Mouse (Mus musculus) cerebellum, adult 2 months (tissue): ENCODE measurements around the gene Dis3. TPM values are rescaled to one million over a fixed set of nuclear protein-coding genes. Genes with fewer than 3 reads are reported as not detected.
"Not testable (repeated sequence)": the region's sequence is repeated elsewhere in the genome, so short reads cannot be mapped to it uniquely, and the experiment has no call there.

Source experiments
- DNase-seq, 2 experiments: peaks; one replicate each; pipeline ENCODE4 v3.0.0; 2021
- H3K27ac ChIP-seq: fragments of 200-500 bp; 2 replicates; pipeline ENCODE4 v1.5.1; 2012; ENCODE audit warnings: low read length, control low read depth, inconsistent platforms; ENCODE audit not compliant: insufficient read depth
- H3K27me3 ChIP-seq: fragments of 200-500 bp; 2 replicates; pipeline ENCODE4 v1.6.1; 2012; ENCODE audit warnings: inconsistent platforms, mild to moderate bottlenecking, low read length, moderate library complexity; ENCODE audit not compliant: control insufficient read depth, insufficient read depth
- H3K4me1 ChIP-seq: fragments of 200-500 bp; 2 replicates; pipeline ENCODE4 v1.6.1; 2011; ENCODE audit warnings: low read length; ENCODE audit not compliant: control insufficient read depth, insufficient read depth
- H3K4me3 ChIP-seq: fragments of 200-500 bp; replicated peaks from 2 replicates; pipeline ENCODE3; 2011; ENCODE audit warnings: mild to moderate bottlenecking, low read depth, low read length, control low read depth; ENCODE audit not compliant: insufficient read depth
- CTCF ChIP-seq: fragments of 200-500 bp; IDR thresholded peaks from 2 replicates; pipeline ENCODE4 v1.5.1; 2011; ENCODE audit warnings: low read depth, mild to moderate bottlenecking, control low read depth, low read length, moderate library complexity, borderline replicate concordance; ENCODE audit not compliant: insufficient read depth
- POLR2A ChIP-seq: fragments of 200-500 bp; IDR thresholded peaks from 2 replicates; pipeline ENCODE4 v1.6.1; 2011; ENCODE audit warnings: low read length, control low read depth, borderline replicate concordance; ENCODE audit not compliant: insufficient read depth
- WGBS: fragments of 180-500 bp; shearing (Covaris S2); methylation state at CpG from one replicate; pipeline ENCODE4 v1.1.7; 2018; 5-methylcytosine and 5-hydroxymethylcytosine counted together
- polyA plus RNA-seq: library from polyadenylated mRNA; depleted of rRNA; stranded (reverse); fragments of >200 nt; gene quantifications from 2 replicates; pipeline ENCODE4 v1.2.3, GENCODE M21; 2012

Dis3 gene
- polyA plus RNA-seq, 1 experiment, result 12.8 TPM

DNA sequence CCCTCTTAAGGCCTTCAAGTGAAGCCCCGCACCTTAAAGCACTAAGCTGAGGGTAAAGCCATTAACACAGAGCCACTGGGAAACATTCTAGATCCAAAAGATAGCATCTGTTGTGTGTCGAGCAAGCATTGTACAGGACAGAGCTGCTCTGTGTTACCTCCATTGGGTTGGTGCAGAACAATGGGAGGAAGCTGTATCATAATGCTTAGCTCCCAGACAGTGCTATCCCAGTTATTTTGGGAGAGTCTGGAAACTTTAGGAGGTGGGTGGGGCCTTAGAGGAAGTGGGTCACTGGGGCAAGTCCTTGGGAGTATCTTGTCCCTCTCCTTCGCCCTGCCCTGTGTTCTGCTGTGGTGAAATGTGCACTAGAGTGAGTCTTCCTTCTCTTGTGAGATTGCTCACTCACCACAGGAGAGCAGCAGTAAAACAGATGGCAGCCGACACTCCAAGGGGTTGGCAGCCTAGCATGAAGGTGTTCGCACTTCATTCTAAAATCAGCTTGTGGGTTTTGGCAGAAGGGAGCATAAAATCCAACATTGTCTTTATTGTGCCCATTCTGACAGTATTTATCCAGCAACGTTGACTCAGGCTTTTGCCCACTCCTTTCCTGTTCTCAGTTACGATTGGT, 40.5 kb downstream of the Dis3 start:
- Histone ChIP-seq H3K4me3 (no peak overlapping the region), H3K27me3 (no peaks in the 10 kb centered on the region), H3K4me1 (peaks cover 7% of the 10 kb centered on the region), H3K27ac (no peak overlapping the region)
- 25% methylated on average over 7 of the region's 7 CpGs for WGBS
- TF ChIP-seq POLR2A (no peak), CTCF (no peak)
- DNase-seq, result peak; percentile 57 to 73

DNA sequence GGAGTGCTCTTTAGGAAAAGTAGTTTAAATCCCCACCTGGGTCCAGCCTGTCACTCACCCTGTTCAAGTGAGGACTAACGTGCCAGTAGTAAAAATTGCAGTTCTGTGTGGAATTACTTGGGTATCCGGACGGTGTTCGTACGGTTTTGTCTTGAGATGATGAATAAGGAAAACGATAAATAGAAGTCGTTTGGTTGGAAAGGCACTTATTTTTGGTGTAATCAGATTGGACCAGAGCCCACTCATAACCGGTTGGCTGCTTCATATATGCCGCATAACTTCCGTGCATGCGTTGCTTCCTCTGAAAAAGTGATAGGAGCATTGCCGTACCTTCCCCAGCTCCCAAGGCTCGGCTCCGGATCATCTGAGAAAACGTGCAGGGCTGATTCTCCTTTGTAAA, 52.8 kb downstream of the Dis3 start:
- peaks cover 8% of the 10 kb centered on the region for H3K4me1 ChIP-seq
- H3K4me3 ChIP-seq, result peak overlapping the region; percentile 99
- DNase-seq, result no peak
- no peaks in the 10 kb centered on the region for H3K27me3 ChIP-seq
- WGBS, result under 1% methylated on average over 15 of the region's 15 CpGs
- no peak overlapping the region for H3K27ac ChIP-seq
- no peak for TF ChIP-seq POLR2A
- TF ChIP-seq CTCF, result no peak

DNA sequence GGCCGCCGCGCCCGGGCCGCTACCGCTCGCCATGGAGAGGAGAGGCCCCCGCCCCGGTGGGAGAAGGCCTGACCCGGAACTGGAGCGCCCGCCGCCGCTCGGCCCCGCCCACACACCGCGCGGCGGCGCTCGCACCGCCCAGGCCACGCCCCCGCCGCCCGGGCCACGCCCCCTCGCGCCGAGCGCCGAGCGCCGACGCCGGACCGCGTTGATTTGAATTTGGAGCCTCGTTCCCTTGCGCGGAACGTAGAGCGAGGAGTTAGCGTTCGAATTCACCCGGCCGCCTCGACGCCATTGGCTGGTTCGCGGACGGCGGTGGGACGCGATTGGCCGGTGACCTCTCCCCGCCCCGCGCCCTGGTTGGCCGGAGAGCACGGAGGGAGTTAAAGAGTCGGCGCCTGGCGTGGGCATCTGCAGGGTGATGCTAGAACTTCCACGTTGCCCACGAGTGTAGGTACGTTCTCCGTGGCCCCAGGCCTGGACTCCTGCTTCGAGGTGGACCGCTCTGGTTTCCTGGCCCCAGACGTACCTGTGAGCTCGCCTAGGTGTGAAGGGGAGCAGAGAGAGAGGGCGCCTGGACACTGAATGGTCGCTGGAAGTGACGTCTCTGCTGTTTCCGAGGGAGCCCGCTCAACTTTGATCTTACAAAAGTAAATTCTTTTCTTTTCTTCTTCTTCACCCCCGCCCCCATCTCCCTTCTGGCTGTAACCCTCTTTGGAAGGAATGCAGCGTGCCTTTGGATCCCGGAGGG, 53.4 kb downstream of the Dis3 start, which contains the start of the genes Mzt1 and Bora:
Gene Mzt1, minus strand, starts transcription at position 104 of the 751 bp plus-strand sequence.
Gene Bora, plus strand, starts transcription at position 192 of the 751 bp plus-strand sequence.
- TF ChIP-seq POLR2A (0 out of 2 replicates have a peak, but pooled peaks have one; percentile 29), CTCF (no peak)
- peak; percentile 94 for DNase-seq
- under 1% methylated on average over 80 of the region's 81 CpGs for WGBS
- peaks cover 8% of the 10 kb centered on the region for H3K4me1 ChIP-seq
- no peaks in the 10 kb centered on the region for H3K27me3 ChIP-seq
- peak within 1 kb of the TSS; percentile 45 for H3K27ac ChIP-seq
- H3K4me3 ChIP-seq, result peak within 1 kb of the TSS; percentile 99

DNA sequence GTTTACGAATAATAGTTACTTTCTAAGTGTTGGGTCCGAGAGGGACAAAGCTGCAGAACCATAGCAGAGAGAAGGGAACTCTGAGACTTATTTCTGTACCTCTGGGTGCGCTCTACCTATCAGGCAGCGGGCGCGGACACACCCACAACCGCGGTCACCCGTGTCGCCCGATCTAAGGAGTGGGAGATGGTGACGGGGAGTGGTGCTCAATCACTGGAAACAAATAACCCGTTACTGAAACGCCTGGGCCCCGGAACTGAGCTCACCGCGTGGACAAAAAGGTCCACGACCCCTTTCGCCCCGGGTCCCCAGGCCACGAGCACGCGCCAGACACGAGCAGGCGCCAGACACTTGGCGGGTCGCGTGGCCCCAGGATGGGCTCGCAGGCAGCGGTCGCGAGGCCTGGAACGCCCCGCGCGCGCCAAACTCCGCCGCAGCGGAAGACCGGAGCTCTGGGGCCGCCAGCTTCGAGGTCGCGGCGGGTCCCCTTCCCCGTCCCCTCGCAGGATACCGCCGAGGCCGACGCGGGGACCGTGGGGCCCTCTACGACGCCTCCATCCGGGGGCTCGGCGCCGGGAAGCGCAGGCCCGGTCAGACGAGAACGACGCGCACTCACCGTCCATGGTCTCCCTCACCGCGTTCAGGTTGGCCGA, 54.1 kb downstream of the Dis3 start:
- Histone ChIP-seq H3K27me3 (no peaks in the 10 kb centered on the region), H3K27ac (peak overlapping the region; percentile 45), H3K4me1 (peaks cover 8% of the 10 kb centered on the region), H3K4me3 (peak overlapping the region; percentile 80)
- no peak for DNase-seq
- WGBS, result under 1% methylated on average over 70 of the region's 70 CpGs
- TF ChIP-seq CTCF (no peak), POLR2A (no peak; the same call in 1 of the 2 replicates)

DNA sequence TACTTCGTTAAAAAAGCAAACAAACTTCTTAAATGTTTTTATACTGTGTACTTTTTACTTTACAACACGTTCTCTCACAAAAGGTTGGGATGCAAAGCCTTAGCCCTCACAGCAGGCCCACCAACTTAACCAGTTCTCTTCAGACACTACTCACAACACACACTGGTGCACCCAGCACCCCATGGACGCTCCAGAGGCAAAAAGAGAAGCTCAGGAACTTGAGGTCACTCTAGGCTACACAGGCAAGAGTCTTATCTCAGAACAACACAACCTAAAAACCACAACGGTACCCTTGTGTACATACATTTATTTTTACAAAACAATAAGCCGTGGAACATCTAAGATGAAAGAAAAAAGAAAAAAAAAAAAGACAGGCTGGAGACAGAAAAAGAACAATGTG, 54.9 kb downstream of the Dis3 start:
- WGBS, result 10% methylated on average over 5 of the region's 5 CpGs
- Histone ChIP-seq H3K4me3 (peak overlapping the region; percentile 2), H3K27ac (no peak overlapping the region), H3K27me3 (no peaks in the 10 kb centered on the region), H3K4me1 (peaks cover 8% of the 10 kb centered on the region)
- DNase-seq, result no peak
- TF ChIP-seq CTCF, result no peak
- TF ChIP-seq POLR2A, result no peak

DNA sequence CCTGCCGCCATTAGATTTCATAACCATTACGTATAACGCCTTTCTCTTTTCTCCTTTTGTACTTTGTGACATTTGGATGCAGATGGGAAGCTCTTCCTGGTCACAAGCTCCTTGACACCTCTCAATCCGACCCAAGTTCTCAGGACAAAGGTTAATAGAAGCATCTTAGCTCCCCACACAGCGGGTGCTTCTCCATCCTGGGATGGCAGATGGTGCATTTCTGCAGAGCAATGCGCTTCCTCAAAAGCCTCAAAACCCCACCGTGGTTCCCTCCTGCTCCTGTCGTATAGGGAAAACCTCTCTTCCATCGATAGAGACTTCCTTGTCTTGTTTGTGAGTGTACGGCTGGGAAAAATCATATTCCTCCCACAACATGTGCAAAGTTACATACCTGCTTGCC, 55.5 kb downstream of the Dis3 start:
- no peak overlapping the region for H3K27ac ChIP-seq
- peaks cover 8% of the 10 kb centered on the region for H3K4me1 ChIP-seq
- DNase-seq, result peak in 1 of 2 experiments; percentile 30
- 13% methylated on average over 10 of the region's 10 CpGs for WGBS
- H3K27me3 ChIP-seq, result no peaks in the 10 kb centered on the region
- H3K4me3 ChIP-seq, result peak overlapping the region; percentile 10
- no peak for TF ChIP-seq POLR2A
- no peak for TF ChIP-seq CTCF

DNA sequence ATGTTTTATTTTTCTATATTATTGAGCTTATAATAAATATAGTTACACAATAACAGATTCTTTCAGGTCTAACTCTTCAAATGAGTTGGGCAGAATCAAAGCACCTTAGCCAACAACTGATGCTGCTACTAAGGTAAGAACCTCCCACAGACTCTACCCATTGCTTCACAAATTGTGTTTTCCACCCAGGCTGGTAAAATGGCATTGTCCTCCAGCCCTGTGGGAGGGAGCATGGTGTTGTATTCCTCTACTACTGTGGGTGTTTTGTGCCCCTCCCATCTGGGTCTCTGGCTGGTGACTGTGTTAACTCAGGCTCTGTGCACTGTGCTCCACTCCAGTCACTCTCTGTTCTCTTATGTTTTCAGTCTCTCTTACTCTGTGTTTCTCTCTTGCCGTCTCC, 56.1 kb downstream of the Dis3 start:
- Histone ChIP-seq H3K27ac (no peak overlapping the region), H3K4me1 (peaks cover 8% of the 10 kb centered on the region), H3K4me3 (no peak overlapping the region), H3K27me3 (no peaks in the 10 kb centered on the region)
- 47% methylated on average over 1 of the region's 1 CpGs for WGBS
- no peak for TF ChIP-seq POLR2A
- no peak for TF ChIP-seq CTCF
- DNase-seq, result no peak

DNA sequence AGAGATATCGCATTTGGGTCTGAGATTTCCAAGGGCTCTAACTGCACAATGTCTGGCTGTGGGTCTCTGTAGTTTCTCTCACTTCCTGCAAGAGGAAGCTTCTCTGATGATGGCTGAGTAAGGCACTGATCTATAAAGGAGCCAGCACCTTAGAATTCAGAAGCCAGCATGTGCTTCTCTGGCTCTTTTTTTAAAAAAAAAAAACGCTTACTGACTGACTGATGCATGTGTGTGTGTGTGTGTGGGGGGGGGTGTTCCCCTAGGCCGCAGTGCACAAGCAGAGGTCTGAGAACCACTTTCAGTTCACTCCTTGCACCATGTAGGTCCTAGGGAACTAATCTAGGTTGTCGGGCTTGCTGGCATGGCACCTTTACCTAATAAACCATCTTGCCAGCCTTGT, 58.2 kb downstream of the Dis3 start:
- DNase-seq, result no peak
- no peak for TF ChIP-seq POLR2A
- TF ChIP-seq CTCF, result no peak
- H3K27ac ChIP-seq, result no peak overlapping the region
- WGBS, result 66% methylated on average over 4 of the region's 4 CpGs
- peaks cover 8% of the 10 kb centered on the region for H3K4me1 ChIP-seq
- no peaks in the 10 kb centered on the region for H3K27me3 ChIP-seq
- H3K4me3 ChIP-seq, result no peak overlapping the region

DNA sequence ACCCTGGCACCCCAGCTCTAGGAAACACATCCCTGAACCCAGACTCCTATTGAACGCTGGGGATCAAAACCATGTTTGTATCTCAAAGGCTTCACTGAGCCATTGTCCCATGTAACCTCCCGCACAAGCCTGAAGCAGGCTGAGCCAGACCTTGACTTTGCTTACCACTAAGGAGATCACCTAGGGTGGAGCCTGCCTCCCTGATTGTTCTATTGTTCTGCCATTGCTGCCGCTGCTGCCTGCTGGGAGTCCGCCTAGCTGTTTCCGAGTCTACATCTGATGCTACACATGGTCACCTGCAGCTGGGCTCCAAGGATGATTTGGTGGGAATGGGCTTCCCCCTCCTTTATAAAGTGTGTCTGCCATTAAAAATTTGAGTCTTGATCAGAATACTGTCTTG, 60.3 kb downstream of the Dis3 start:
- H3K27ac ChIP-seq, H3K27me3 ChIP-seq, H3K4me1 ChIP-seq, DNase-seq, H3K4me3 ChIP-seq: not testable (repeated sequence)
- 59% methylated on average over 5 of the region's 5 CpGs for WGBS
